Mouse (Mus musculus) common myeloid progenitor, adult 5-6 weeks (primary cell): Measurements from ENCODE around the gene Gabbr2. TPM values are rescaled to one million over a fixed set of nuclear protein-coding genes. Genes with fewer than 3 reads are reported as not detected.
A peak's percentile ranks its signal among the peaks of the same experiment; 100 is the strongest.

Source experiments
- ATAC-seq: replicated peaks from 2 replicates; pipeline ENCODE4 v1.8.0; 2016; ENCODE audit warnings: low read depth, mild to moderate bottlenecking, moderate TSS enrichment, inconsistent platforms; ENCODE audit not compliant: poor library complexity, severe bottlenecking
- total RNA-seq: library from RNA; stranded (forward); fragments of 200-1000, 187-1606 nt; gene quantifications from 2 replicates; pipeline ENCODE4 v1.2.3, GENCODE M21; 2017

The Gabbr2 gene
- total RNA-seq, 1 experiment from 2014 or later = 0.05 TPM

GRCm38 (mm10) chr4:46989842-46990241 lies 1.8 kb downstream of the Gabbr2 start:
- peak; percentile 45; the same call in 1 of the 2 replicates for ATAC-seq

- ATAC-seq = no peak
Observed at GRCm38 (mm10) chr4:46988824-46989223, 2.8 kb downstream of the Gabbr2 start.

GRCm38 (mm10) chr4:46988257-46988656 lies 3.4 kb downstream of the Gabbr2 start:
- ATAC-seq = no peak

GRCm38 (mm10) chr4:46987809-46988208 lies 3.9 kb downstream of the Gabbr2 start:
- ATAC-seq = no peak

GRCm38 (mm10) chr4:46986054-46986453 lies 5.6 kb downstream of the Gabbr2 start:
- no peak for ATAC-seq

GRCm38 (mm10) chr4:46982912-46983311 lies 8.8 kb downstream of the Gabbr2 start:
- ATAC-seq = no peak

- no peak for ATAC-seq
Observed at GRCm38 (mm10) chr4:46982094-46982493, 9.6 kb downstream of the Gabbr2 start.

- no peak for ATAC-seq
Observed at GRCm38 (mm10) chr4:46978371-46978770, 13.3 kb downstream of the Gabbr2 start.

GRCm38 (mm10) chr4:46977161-46977560 lies 14.5 kb downstream of the Gabbr2 start:
- ATAC-seq = no peak

- ATAC-seq = no peak
Observed at GRCm38 (mm10) chr4:46976671-46977071, 15.0 kb downstream of the Gabbr2 start.

- ATAC-seq = no peak
Observed at GRCm38 (mm10) chr4:46973322-46973721, 18.4 kb downstream of the Gabbr2 start.

- no peak for ATAC-seq
Observed at GRCm38 (mm10) chr4:46967981-46968380, 23.7 kb downstream of the Gabbr2 start.

GRCm38 (mm10) chr4:46966551-46966950 lies 25.1 kb downstream of the Gabbr2 start:
- no peak for ATAC-seq

- no peak for ATAC-seq
Observed at GRCm38 (mm10) chr4:46961403-46961802, 30.3 kb downstream of the Gabbr2 start.

- no peak for ATAC-seq
Observed at GRCm38 (mm10) chr4:46960208-46960607, 31.5 kb downstream of the Gabbr2 start.

- no peak for ATAC-seq
Observed at GRCm38 (mm10) chr4:46959776-46960175, 31.9 kb downstream of the Gabbr2 start.

GRCm38 (mm10) chr4:46957955-46958354 lies 33.7 kb downstream of the Gabbr2 start:
- ATAC-seq = no peak

GRCm38 (mm10) chr4:46956966-46957365 lies 34.7 kb downstream of the Gabbr2 start:
- ATAC-seq = no peak

- no peak for ATAC-seq
Observed at GRCm38 (mm10) chr4:46953021-46953420, 38.7 kb downstream of the Gabbr2 start.

- ATAC-seq = no peak
Observed at GRCm38 (mm10) chr4:46952562-46952961, 39.1 kb downstream of the Gabbr2 start.

- no peak for ATAC-seq
Observed at GRCm38 (mm10) chr4:46934291-46934690, 57.4 kb downstream of the Gabbr2 start.

GRCm38 (mm10) chr4:46933590-46933989 lies 58.1 kb downstream of the Gabbr2 start:
- ATAC-seq = no peak
